Mouse (Mus musculus) embryonic facial prominence, embryonic 13.5 days (tissue): ENCODE measurements around the gene Msi2. TPM values are rescaled to one million over a fixed set of nuclear protein-coding genes. Genes with fewer than 3 reads are reported as not detected.
A peak's percentile ranks its signal among the peaks of the same experiment; 100 is the strongest.

Experiments
- ATAC-seq: fragments of 200-750 bp; cut with Nextera tagmentation; 2 replicates; pipeline ENCODE4 v1.8.0; 2017; ENCODE audit warnings: low read depth; ENCODE audit not compliant: insufficient number of reproducible peaks, insufficient read depth, low FRiP score, low TSS enrichment
- H3K27ac ChIP-seq: fragments of 300-500 bp; sonication (generic); 2 replicates; pipeline ENCODE4 v1.5.1; 2015; ENCODE audit warnings: moderate library complexity, mild to moderate bottlenecking, inconsistent platforms
- H3K27me3 ChIP-seq: fragments of 300-500 bp; sonication (generic); 2 replicates; pipeline ENCODE4 v1.6.1; 2015; ENCODE audit warnings: mild to moderate bottlenecking, inconsistent platforms
- H3K36me3 ChIP-seq: fragments of 300-500 bp; sonication (generic); 2 replicates; pipeline ENCODE4 v1.6.1; 2015; ENCODE audit warnings: mild to moderate bottlenecking, inconsistent platforms
- H3K4me1 ChIP-seq: fragments of 300-500 bp; sonication (generic); 2 replicates; pipeline ENCODE4 v1.6.1; 2015; ENCODE audit warnings: inconsistent platforms
- H3K4me2 ChIP-seq: fragments of 300-500 bp; sonication (generic); 2 replicates; pipeline ENCODE4 v1.6.1; 2015; ENCODE audit warnings: moderate library complexity, mild to moderate bottlenecking, inconsistent platforms
- H3K4me3 ChIP-seq: fragments of 300-500 bp; sonication (generic); 2 replicates; pipeline ENCODE4 v1.5.1; 2015; ENCODE audit warnings: mild to moderate bottlenecking, inconsistent platforms
- H3K9ac ChIP-seq: fragments of 300-500 bp; sonication (generic); 2 replicates; pipeline ENCODE4 v1.6.1; 2015; ENCODE audit warnings: mild to moderate bottlenecking, inconsistent platforms
- H3K9me3 ChIP-seq: fragments of 300-500 bp; sonication (generic); 2 replicates; pipeline ENCODE4 v1.6.1; 2016; ENCODE audit warnings: inconsistent platforms
- WGBS: fragments of 180-500 bp; shearing (Covaris S2); methylation state at CpG from one replicate; pipeline ENCODE4 v1.1.7; 2015; ENCODE audit warnings: mixed read lengths; 5-methylcytosine and 5-hydroxymethylcytosine counted together
- polyA plus RNA-seq: library from polyadenylated mRNA; unstranded; fragments of >200 nt; fragmentation: Nextera tagmentation; extraction: Ambion mirVana; gene quantifications from 2 replicates; pipeline ENCODE4 v1.2.1, GENCODE M21; 2015

The Msi2 gene
- polyA plus RNA-seq, 1 experiment from 2014 or later = 18.7 TPM

DNA sequence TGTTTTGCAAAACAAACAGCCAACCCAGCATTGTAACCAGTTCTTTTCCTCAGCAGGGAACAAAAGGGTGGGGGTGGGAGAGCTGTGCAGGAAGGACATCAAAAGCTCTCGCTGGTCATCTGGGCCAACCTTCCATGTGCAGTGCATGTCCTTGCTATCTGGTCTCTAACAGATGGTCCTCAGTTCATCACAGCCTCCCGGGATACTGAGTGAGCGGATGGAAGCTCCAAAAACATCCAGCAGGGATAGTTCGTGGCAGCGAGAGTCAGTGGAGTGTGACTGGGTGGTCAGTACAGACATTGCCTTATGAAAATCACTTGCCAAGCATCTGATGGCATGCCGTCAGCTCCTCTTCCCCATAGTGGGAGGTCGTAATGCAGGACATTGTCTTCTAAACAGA is 153.5 kb downstream of the Msi2 start:
- H3K4me1 ChIP-seq = peaks cover 55% of the 10 kb centered on the region
- no peak overlapping the region for H3K27ac ChIP-seq
- no peak for ATAC-seq
- WGBS = 84% methylated on average over 7 of the region's 7 CpGs
- H3K27me3 ChIP-seq = no peaks in the 10 kb centered on the region
- no peak overlapping the region for H3K4me2 ChIP-seq
- peaks cover 5% of the 10 kb centered on the region for H3K36me3 ChIP-seq
- no peak overlapping the region for H3K9ac ChIP-seq
- no peaks in the 10 kb centered on the region for H3K9me3 ChIP-seq
- H3K4me3 ChIP-seq = no peak overlapping the region

DNA sequence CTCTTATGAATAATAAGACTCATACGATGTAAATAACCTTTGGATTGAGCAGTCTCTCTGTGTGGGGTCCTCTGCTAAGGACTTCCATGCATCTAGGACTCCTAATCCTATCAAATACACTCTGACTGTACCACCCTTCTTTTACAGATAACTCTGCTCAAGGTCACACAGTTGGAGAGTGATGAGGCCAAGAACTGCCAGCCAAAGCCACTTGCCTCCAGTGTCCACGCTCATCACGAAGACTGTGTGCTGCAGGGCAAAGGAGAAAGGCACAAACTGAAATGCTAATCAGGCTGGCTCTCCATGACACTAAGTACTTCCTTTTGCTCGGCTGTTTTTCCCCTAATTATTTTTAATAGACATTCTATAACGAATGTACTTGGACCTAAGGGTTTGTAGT is 153.9 kb downstream of the Msi2 start:
- Histone ChIP-seq H3K27ac (no peak overlapping the region), H3K9me3 (no peaks in the 10 kb centered on the region), H3K4me2 (no peak overlapping the region), H3K4me3 (no peak overlapping the region), H3K4me1 (peaks cover 58% of the 10 kb centered on the region), H3K9ac (no peak overlapping the region), H3K27me3 (no peaks in the 10 kb centered on the region), H3K36me3 (peaks cover 5% of the 10 kb centered on the region)
- WGBS = 55% methylated on average over 5 of the region's 5 CpGs
- no peak for ATAC-seq

DNA sequence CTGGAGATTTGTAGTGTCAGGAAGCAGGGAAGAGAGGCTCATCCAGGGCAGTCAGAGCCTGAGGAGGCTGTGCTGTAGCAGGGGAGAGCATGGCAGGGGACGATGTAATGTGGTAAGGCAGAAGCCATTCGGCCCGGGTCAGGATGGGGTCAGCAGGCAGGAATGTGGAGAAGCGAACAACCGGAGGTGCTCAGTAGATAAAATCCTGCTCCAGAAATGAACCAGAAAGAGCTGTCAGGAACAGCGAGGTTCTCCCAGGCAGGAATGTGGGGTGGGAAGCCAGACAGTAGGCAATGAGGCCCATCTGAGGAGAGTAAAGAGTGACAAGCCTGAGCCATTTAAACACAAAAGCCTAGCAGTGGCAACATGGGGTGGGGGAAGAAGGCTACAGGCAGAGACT is 157.1 kb downstream of the Msi2 start:
- no peak for ATAC-seq
- peaks cover 5% of the 10 kb centered on the region for H3K36me3 ChIP-seq
- H3K4me3 ChIP-seq = no peak overlapping the region
- H3K27me3 ChIP-seq = no peaks in the 10 kb centered on the region
- WGBS = 9% methylated on average over 6 of the region's 6 CpGs
- no peak overlapping the region for H3K4me2 ChIP-seq
- peak overlapping the region; percentile 7; the same call in 1 of the 2 replicates for H3K9ac ChIP-seq
- peaks cover 65% of the 10 kb centered on the region for H3K4me1 ChIP-seq
- no peaks in the 10 kb centered on the region for H3K9me3 ChIP-seq
- H3K27ac ChIP-seq = peak overlapping the region; percentile 72

DNA sequence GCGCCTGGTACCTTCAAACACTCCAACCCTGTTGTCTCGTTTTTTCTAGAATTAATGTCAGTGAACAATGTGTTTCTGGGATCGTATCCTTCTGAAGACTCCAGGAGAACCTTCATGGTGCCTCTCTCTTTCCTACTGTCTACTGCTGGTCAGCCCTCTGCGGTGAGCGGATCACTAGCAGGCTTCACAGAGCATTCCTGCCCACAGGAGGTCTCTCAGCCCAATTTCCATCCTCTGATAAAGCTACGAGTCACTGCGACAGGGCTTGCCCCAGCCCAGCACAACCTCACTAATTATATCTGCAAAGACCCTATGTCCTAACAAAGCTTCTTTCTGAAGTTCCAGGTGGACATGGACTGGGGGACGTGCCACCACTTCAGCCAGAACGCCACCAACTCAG is 157.7 kb downstream of the Msi2 start:
- Histone ChIP-seq H3K4me3 (no peak overlapping the region), H3K4me2 (no peak overlapping the region), H3K9me3 (no peaks in the 10 kb centered on the region), H3K9ac (0 out of 2 replicates have a peak overlapping the region, but pooled peaks have one; percentile 7), H3K36me3 (peaks cover 5% of the 10 kb centered on the region), H3K27ac (peak overlapping the region; percentile 72; the same call in 1 of the 2 replicates), H3K4me1 (peaks cover 68% of the 10 kb centered on the region), H3K27me3 (no peaks in the 10 kb centered on the region)
- no peak for ATAC-seq
- 71% methylated on average over 9 of the region's 9 CpGs for WGBS

DNA sequence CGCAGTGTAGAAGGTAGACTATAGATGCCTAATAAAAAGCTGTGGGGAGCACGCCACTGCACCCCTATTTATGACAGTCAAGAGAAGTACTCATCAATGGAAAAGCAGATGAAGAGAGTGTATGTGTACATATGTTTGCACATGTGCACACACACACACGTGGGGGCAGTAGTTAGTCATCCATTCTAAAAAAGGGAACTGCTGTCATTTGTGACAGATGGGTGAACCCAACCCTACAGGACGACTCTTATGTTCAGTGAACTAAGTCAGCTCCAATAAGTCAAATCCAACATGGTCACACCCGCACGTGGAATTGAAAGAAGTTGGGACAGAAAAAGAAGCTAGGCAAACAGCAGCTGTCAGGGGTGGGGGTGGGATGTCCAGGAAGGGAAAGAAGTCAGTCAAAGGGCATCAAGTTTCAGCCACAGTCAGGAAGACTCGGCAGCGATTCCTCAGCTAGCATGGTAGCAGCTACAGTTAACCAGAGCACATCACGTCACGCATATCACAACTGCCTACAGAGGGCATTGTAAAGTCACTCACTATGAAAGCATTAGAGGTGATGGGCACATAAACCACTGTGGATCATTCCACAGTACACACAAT is 158.8 kb downstream of the Msi2 start:
- Histone ChIP-seq H3K4me2 (no peak overlapping the region), H3K4me1 (peaks cover 73% of the 10 kb centered on the region), H3K27ac (no peak overlapping the region), H3K36me3 (peaks cover under 1% of the 10 kb centered on the region; the same call in 1 of the 2 replicates), H3K9me3 (no peaks in the 10 kb centered on the region), H3K9ac (no peak overlapping the region), H3K4me3 (no peak overlapping the region), H3K27me3 (no peaks in the 10 kb centered on the region)
- no peak for ATAC-seq
- 45% methylated on average over 10 of the region's 10 CpGs for WGBS

DNA sequence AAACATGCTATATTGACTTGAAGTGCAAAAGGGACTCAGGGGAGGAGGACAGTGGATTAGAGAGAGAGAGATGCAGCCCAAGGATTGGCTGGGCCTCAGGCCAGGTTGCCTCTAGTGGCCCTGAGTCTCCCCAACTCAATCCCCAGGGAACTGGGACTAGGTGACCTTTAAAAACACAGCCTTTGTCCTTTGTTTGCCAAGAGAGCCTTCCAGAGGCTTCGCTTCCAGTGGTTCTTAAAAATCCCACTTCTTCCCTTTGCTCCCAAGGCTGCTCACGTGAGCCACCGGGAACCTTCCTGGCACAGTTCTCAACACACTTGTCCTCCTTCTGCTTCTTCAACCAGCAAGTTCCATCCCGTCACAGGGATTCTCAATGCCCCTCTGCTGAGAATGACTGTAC is 159.6 kb downstream of the Msi2 start:
- Histone ChIP-seq H3K9ac (no peak overlapping the region), H3K27ac (no peak overlapping the region), H3K9me3 (no peaks in the 10 kb centered on the region), H3K4me1 (peaks cover 77% of the 10 kb centered on the region), H3K27me3 (no peaks in the 10 kb centered on the region), H3K4me2 (no peak overlapping the region), H3K36me3 (no peaks in the 10 kb centered on the region), H3K4me3 (no peak overlapping the region)
- 83% methylated on average over 4 of the region's 4 CpGs for WGBS
- ATAC-seq = no peak

DNA sequence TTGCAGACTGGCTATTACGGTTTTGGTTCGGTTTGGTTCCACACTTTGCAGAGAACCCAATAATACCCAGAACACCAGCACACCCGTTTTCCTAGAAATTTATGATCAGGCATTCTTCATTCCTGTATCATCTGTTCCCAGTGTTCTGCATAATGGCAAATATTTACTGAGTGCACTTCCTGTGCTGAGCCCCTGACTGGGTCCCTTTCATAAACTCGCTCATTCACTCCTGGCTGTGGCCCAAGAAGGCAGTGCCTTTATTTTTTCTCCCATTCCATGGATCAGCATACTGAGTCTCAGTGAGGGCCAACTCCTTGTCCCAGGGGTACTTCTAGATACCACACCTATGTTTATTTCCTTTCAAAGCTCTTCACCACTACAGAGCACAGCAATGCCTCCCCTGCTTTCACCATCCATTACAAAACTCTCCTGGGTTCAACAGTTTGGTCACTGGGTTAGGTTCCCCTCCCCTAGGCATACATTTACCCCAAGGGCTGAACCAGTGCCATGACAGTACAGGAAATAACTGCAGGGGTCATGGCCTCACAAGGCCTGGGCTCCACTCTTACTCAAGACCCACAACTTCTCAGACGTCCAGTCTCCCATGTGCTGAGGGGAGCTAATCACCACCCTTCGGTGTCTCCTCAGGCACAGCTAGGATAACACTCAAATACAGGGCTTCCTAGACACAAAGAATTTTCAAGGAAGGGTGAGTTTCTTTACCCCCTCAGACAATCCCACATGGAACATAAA is 160.3 kb downstream of the Msi2 start:
- 60% methylated on average over 6 of the region's 6 CpGs for WGBS
- H3K4me2 ChIP-seq = no peak overlapping the region
- ATAC-seq = no peak
- no peak overlapping the region for H3K9ac ChIP-seq
- no peak overlapping the region for H3K4me3 ChIP-seq
- H3K36me3 ChIP-seq = no peaks in the 10 kb centered on the region
- peak overlapping the region; percentile 34 for H3K27ac ChIP-seq
- no peaks in the 10 kb centered on the region for H3K9me3 ChIP-seq
- peaks cover 84% of the 10 kb centered on the region for H3K4me1 ChIP-seq
- H3K27me3 ChIP-seq = no peaks in the 10 kb centered on the region

DNA sequence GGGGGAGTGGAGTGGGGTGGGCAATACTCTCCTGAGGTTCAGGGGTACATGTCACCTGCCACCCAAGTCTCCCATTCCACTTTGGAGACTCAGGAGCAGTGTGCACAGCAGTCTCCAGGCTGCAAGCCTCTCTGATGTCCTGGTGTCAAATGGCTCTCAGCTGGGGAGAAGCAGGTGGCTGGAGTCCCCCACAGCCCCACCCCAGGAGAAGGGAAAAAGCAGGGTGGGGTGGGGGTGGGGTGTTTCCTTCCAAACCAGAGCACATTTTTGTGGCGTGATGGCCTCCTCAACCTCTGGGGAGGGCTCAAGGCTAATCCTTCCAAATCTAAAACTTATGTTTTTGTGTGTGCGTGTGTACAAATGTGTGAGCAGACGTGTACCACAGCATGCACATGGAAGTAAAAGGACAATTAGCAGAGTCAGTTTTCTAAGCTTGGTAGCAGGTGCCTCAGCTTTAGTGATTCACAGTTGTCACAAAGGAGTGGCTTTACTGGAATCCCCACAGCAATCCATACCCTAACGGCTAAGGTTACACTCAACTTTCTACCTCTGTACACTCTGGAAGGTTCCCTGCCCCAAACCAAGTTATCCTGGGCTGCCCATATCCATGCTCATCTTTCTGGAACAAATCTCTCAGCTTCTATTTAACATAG is 161.1 kb downstream of the Msi2 start:
- WGBS = 30% methylated on average over 4 of the region's 4 CpGs
- peaks cover 90% of the 10 kb centered on the region for H3K4me1 ChIP-seq
- H3K36me3 ChIP-seq = no peaks in the 10 kb centered on the region
- H3K9me3 ChIP-seq = no peaks in the 10 kb centered on the region
- H3K4me2 ChIP-seq = no peak overlapping the region
- no peaks in the 10 kb centered on the region for H3K27me3 ChIP-seq
- H3K9ac ChIP-seq = no peak overlapping the region
- no peak; the same call in 1 of the 2 replicates for ATAC-seq
- H3K27ac ChIP-seq = peak overlapping the region; percentile 34; the same call in 1 of the 2 replicates
- H3K4me3 ChIP-seq = no peak overlapping the region

DNA sequence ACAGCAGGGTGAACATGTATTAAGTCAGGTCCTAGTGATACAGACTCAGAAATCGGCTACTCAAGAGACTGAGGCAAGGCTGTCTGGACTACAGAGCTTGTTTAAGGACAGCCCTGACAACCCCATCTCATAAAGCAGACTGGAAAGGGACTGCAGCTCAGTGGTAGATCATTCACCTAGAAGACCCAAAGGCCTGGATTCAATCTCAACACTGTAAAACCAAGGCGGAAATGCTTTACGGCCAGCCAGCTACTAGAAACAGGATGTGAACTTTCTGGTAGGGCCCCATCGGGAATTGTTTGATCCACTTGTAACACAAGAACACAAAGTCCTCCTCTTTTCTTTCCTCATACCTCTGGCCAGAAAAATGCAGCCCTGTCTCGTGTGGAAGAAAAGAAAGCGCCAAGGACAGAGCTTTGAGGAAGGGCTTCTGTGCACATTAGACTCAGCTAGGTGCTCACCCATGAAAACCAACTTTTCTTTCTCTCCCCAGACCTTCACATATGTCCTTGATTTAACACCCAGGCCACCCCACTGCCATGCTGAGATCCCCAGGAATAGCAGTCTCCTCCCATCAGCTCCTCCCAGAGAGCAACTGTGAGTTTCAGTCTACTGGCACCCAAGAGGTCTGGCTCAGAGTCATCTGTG is 162.3 kb downstream of the Msi2 start:
- Histone ChIP-seq H3K27me3 (no peaks in the 10 kb centered on the region), H3K27ac (peak overlapping the region; percentile 71), H3K9ac (peak overlapping the region; percentile 2; the same call in 1 of the 2 replicates), H3K4me1 (peaks cover 94% of the 10 kb centered on the region), H3K4me2 (peak overlapping the region; percentile 26; the same call in 1 of the 2 replicates), H3K4me3 (no peak overlapping the region), H3K36me3 (no peaks in the 10 kb centered on the region), H3K9me3 (no peaks in the 10 kb centered on the region)
- 14% methylated on average over 6 of the region's 6 CpGs for WGBS
- ATAC-seq = no peak

DNA sequence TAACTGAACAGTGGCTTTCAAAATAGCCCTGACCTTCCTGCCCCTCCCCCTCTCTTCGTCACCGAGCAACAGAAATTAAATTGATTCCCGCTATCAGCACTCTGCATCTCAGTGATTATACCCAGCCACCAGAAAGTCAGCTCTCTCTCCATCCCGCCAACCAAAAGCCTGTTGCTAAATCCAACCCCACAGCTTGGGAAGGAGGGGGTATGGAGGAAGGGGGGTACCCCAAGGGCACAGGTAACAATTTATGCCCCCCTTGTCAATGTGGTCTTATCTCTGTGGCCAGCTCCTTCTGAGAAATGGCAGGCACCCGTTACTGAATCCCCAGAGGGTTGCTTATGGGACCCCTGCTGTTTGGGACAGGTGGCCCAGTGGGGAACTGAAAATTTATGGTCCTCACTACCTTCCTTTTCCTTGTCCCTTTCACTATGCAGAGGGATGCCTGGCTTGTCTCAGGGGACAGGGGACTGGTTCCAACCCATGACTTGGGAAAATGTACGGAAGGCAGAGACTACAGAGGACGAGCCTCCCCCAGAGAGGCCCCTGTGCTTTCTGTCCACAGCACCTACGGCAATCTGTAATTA is 163.0 kb downstream of the Msi2 start:
- no peaks in the 10 kb centered on the region for H3K36me3 ChIP-seq
- no peaks in the 10 kb centered on the region for H3K9me3 ChIP-seq
- peaks cover 94% of the 10 kb centered on the region for H3K4me1 ChIP-seq
- peak overlapping the region; percentile 71 for H3K27ac ChIP-seq
- 34% methylated on average over 8 of the region's 8 CpGs for WGBS
- H3K27me3 ChIP-seq = no peaks in the 10 kb centered on the region
- H3K9ac ChIP-seq = peak overlapping the region; percentile 2; the same call in 1 of the 2 replicates
- 0 out of 2 replicates have a peak overlapping the region, but pooled peaks have one; percentile 26 for H3K4me2 ChIP-seq
- H3K4me3 ChIP-seq = no peak overlapping the region
- no peak for ATAC-seq
